Mouse (Mus musculus) ES-E14 (cell line): ENCODE results near the gene Ranbp3l. TPM values are rescaled to one million over a fixed set of nuclear protein-coding genes. Genes with fewer than 3 reads are reported as not detected.

ENCODE experiments used
- DNase-seq: peaks from one replicate; pipeline ENCODE4 v3.0.0-alpha.2; 2013; ENCODE audit warnings: low read depth, low spot score
- H3K27ac ChIP-seq: 2 replicates; pipeline ENCODE4 v1.5.1; 2012; ENCODE audit warnings: low read depth, mild to moderate bottlenecking, low read length, moderate library complexity, mixed read lengths; ENCODE audit not compliant: poor library complexity, insufficient read depth, severe bottlenecking
- H3K36me3 ChIP-seq: 2 replicates; pipeline ENCODE4 v1.6.1; 2012; ENCODE audit warnings: mild to moderate bottlenecking, low read length, moderate library complexity, mixed read lengths; ENCODE audit not compliant: control insufficient read depth, poor library complexity, insufficient read depth, severe bottlenecking
- H3K4me1 ChIP-seq, 2 experiments: fragments of 150-350 bp in 1 of 2; sonication (generic) in 1 of 2; 2 replicates each; pipeline ENCODE4 v1.6.1; 2012; ENCODE audit warnings: low read length in 2 of 2, mild to moderate bottlenecking in 1 of 2, mixed read lengths in 1 of 2; ENCODE audit not compliant: control insufficient read depth in 2 of 2, insufficient read depth in 2 of 2, poor library complexity in 1 of 2
- H3K4me3 ChIP-seq, 2 experiments: fragments of 150-350 bp in 1 of 2; sonication (generic) in 1 of 2; 2 replicates each; pipeline ENCODE4 v1.5.1; 2012; ENCODE audit warnings: low read length in 2 of 2, low read depth in 1 of 2, mild to moderate bottlenecking in 1 of 2, mixed read lengths in 1 of 2; ENCODE audit not compliant: insufficient read depth in 1 of 2, poor library complexity in 1 of 2, severe bottlenecking in 1 of 2
- H3K9ac ChIP-seq: 2 replicates; pipeline ENCODE4 v1.6.1; 2012; ENCODE audit warnings: low read depth, mild to moderate bottlenecking, low read length, mixed read lengths; ENCODE audit not compliant: poor library complexity, insufficient read depth, severe bottlenecking
- H3K9me3 ChIP-seq: fragments of 150-350 bp; sonication (generic); 2 replicates; pipeline ENCODE4 v1.6.1; 2012; ENCODE audit warnings: low read depth, mild to moderate bottlenecking, low read length; ENCODE audit not compliant: control insufficient read depth, insufficient read depth
- CHD2 ChIP-seq: IDR thresholded peaks from 2 replicates; pipeline ENCODE4 v1.6.1; 2014; ENCODE audit warnings: mild to moderate bottlenecking, low read depth, low read length, inconsistent platforms
- HCFC1 ChIP-seq: IDR thresholded peaks from 2 replicates; pipeline ENCODE4 v1.6.1; 2012; ENCODE audit warnings: low read length, inconsistent platforms, borderline replicate concordance; ENCODE audit not compliant: insufficient read depth
- MAFK ChIP-seq: IDR thresholded peaks from 2 replicates; pipeline ENCODE4 v1.6.1; 2014; ENCODE audit warnings: mild to moderate bottlenecking, low read depth, low read length, inconsistent platforms; ENCODE audit not compliant: insufficient read depth
- ZC3H11A ChIP-seq: IDR thresholded peaks from 2 replicates; pipeline ENCODE4 v1.6.1; 2012; ENCODE audit warnings: low read depth, mild to moderate bottlenecking, inconsistent platforms, low read length, borderline replicate concordance
- ZNF384 ChIP-seq: IDR thresholded peaks from 2 replicates; pipeline ENCODE4 v1.6.1; 2012; ENCODE audit warnings: low read depth, low read length, inconsistent platforms
- in situ Hi-C, 2 experiments: fragments of 600-800 bp; cut with MboI; formaldehyde crosslinking; loops; one replicate each; pipeline ENCODE4 v1.15.1; 2025; ENCODE audit warnings: low sequenced_read_pairs in 2 of 2, inconsistent platforms in 1 of 2; ENCODE audit not compliant: unreplicated experiment in 2 of 2
- total RNA-seq: library from RNA; depleted of rRNA; stranded (reverse); fragments of 300-350 nt; gene quantifications from 2 replicates; pipeline ENCODE4 v1.2.3, GENCODE M21; 2012

Gene Ranbp3l
- total RNA-seq, 1 experiment: 0.09 TPM

DNA sequence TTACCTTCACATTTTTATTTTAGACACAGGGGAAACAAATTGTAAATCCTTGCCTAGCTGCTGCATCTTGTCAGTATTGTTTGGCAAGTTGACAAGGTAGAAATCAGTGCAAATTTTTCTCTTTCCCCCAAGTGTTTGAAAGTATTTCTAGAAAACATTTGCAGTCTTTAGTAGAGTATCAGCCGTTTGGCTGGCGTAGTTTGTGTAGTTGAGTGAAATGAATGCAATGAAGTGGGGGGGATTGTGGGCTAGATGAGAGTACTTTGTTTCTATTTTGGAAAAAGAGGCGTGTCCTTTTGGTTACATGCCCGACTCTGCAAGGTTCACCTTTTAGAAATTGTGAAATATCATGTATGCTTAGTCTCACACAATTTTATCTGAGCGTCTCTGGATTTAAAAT, 104.9 kb downstream of the Ranbp3l start:
- H3K9ac ChIP-seq: no peak overlapping the region
- peak overlapping the region; percentile 86 to 99; a peak in 3 of 4 replicates for H3K4me3 ChIP-seq
- no peak for TF ChIP-seq ZNF384
- TF ChIP-seq ZC3H11A: no peak
- no peak for TF ChIP-seq CHD2
- TF ChIP-seq MAFK: no peak
- no peak for TF ChIP-seq HCFC1
- DNase-seq: no peak
- no peaks in the 10 kb centered on the region for H3K9me3 ChIP-seq
- H3K36me3 ChIP-seq: no peaks in the 10 kb centered on the region
- H3K27ac ChIP-seq: no peak overlapping the region
- in situ Hi-C loops: no loop called here
- H3K4me1 ChIP-seq: peaks cover 2 to 8% of the 10 kb centered on the region in 2 experiments

DNA sequence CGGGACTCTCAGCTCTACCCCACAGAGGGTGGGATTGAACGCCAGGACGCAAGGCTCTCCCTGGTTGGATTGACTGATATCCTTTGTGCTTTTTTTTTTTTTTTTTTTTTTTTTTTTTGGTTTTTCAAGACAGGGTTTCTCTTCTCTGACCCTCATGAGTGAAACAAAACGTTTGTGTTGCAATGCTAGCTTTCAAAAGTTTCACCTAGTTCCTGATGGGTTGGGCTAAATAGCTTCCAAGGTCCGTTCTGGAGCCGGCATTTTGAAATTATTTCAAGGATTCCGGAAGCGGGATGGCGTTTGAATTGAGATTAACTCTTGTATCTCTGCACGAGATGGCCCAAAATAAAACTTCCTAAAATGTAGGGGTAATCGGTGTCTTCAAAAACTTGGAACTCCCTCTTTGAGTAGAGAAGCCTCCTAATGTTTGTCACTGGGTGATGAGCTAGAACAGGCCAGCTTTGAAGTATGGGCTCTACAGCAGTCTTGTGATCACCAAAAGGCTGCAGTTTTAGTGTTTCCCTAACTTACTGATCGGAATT, 105.4 kb downstream of the Ranbp3l start:
- H3K4me3 ChIP-seq: peak overlapping the region in 1 of 2 experiments; percentile 86; a peak in 1 of 4 replicates

DNA sequence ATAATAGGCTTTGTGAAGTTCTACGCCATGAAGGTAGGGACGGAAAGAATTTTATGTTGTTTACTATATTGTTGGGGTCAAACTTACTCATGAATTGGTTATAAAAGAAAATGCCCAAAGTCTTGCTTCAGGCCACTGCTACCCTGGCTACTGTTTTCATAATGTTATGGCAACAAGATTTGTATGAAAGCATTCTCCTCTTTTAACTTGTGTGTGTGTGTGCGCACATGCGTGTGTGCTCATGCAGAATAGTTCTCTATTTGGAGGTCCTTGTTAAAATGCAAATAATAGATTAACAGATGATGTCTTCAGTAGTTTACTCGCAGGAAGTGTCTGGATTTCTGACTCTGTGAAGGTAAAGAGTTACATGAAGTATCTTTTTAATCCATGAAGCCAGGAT, 105.9 kb downstream of the Ranbp3l start:
- H3K4me3 ChIP-seq: no peak overlapping the region
- H3K27ac ChIP-seq: no peak overlapping the region
- H3K9ac ChIP-seq: no peak overlapping the region
- TF ChIP-seq CHD2 (no peak), MAFK (no peak), HCFC1 (no peak)
- H3K4me1 ChIP-seq: peaks cover 2 to 11% of the 10 kb centered on the region in 2 experiments
- no peaks in the 10 kb centered on the region for H3K9me3 ChIP-seq
- H3K36me3 ChIP-seq: no peaks in the 10 kb centered on the region
- in situ Hi-C loops: no loop called here
- DNase-seq: no peak

More for the DNA sequence above, 105.4 kb downstream of the Ranbp3l start:
- TF ChIP-seq MAFK (no peak), ZNF384 (peak; percentile 65; the same call in 1 of the 2 replicates)
- H3K4me1 ChIP-seq: peaks cover 2 to 8% of the 10 kb centered on the region in 2 experiments
- no peaks in the 10 kb centered on the region for H3K36me3 ChIP-seq
- no peak overlapping the region for H3K9ac ChIP-seq
- in situ Hi-C loops: no loop called here
- no peak for DNase-seq
- no peak overlapping the region for H3K27ac ChIP-seq
- H3K9me3 ChIP-seq: no peaks in the 10 kb centered on the region

DNA sequence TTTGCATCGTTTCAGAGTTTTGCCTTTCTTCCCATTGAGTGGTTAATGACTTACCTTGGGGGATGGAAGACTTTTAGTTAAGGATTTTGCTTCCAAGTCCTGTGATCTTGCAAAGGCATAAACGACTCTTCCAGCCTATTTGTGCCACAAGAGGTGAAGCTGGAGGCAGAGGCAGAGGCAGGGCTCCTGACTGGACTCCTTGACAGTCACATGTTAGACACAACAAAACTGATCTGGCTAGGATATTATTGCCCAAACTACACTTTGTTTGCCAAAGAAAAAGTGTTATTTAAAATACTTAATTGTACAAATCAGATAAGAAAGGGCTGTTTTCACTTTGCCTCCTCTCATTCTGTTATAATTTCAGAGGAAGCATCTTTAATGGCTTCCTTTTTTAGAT, 106.4 kb downstream of the Ranbp3l start:
- in situ Hi-C loops: no loop called here
- Histone ChIP-seq H3K27ac (no peak overlapping the region), H3K9me3 (no peaks in the 10 kb centered on the region), H3K4me3 (no peak overlapping the region), H3K9ac (no peak overlapping the region), H3K36me3 (no peaks in the 10 kb centered on the region), H3K4me1 (peaks cover 2 to 15% of the 10 kb centered on the region in 2 experiments)
- TF ChIP-seq CHD2 (no peak), MAFK (no peak), HCFC1 (no peak), ZNF384 (no peak), ZC3H11A (no peak)
- DNase-seq: no peak

DNA sequence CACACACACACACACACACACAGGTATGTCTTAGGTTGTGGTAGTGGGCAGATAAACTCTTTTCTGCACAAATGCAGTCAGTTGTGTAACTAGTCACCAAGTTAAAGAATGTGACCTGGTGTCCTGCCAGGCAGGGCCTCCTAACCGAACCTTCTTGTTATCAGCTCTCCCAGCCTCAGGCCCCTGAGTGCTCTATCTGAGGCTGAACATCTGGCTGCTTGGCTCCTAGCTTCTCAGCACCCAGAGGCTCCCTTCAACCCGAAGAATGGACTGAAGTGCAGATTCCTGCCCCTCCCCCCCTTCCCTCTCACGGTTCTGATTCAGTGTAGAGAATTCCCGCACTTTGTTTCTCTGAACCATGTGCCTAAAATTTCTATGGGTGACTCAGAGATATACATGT, 106.9 kb downstream of the Ranbp3l start:
- no peak overlapping the region for H3K4me3 ChIP-seq
- TF ChIP-seq ZNF384 (no peak), HCFC1 (no peak), CHD2 (no peak), MAFK (no peak), ZC3H11A (no peak)
- no peaks in the 10 kb centered on the region for H3K9me3 ChIP-seq
- H3K36me3 ChIP-seq: no peaks in the 10 kb centered on the region
- no peak overlapping the region for H3K9ac ChIP-seq
- in situ Hi-C loops: no loop called here
- peaks cover 2 to 16% of the 10 kb centered on the region in 2 experiments for H3K4me1 ChIP-seq
- H3K27ac ChIP-seq: no peak overlapping the region
- no peak for DNase-seq
